Mouse (Mus musculus) cerebellum, postnatal 10 days (tissue): ENCODE data around the gene Lats2.
A peak's percentile ranks its signal among the peaks of the same experiment; 100 is the strongest.
"Not testable (repeated sequence)": the region's sequence is repeated elsewhere in the genome, so short reads cannot be mapped to it uniquely, and the experiment has no call there.

Experiments used
- DNase-seq, 2 experiments: peaks; one replicate each; pipeline ENCODE4 v3.0.0; 2021; ENCODE audit warnings: mixed read lengths in 2 of 2

Gene Lats2

GRCm38 (mm10) chr14:57758237-57758636 is at the start of gene Lats2:
Gene Lats2 (minus strand): TSS chr14:57758388.
- DNase-seq = no peak

- no peak for DNase-seq
Observed at GRCm38 (mm10) chr14:57803731-57804130, 45.5 kb upstream of the Lats2 start.

GRCm38 (mm10) chr14:57797991-57798931 is 40.1 kb upstream of the Lats2 start, which contains the start of gene Sap18:
Gene Sap18 (plus strand): TSS chr14:57798180.
- peak; percentile 97 to 99 for DNase-seq

GRCm38 (mm10) chr14:57797551-57797950 is 39.4 kb upstream of the Lats2 start:
- peak in 1 of 2 experiments; percentile 26 for DNase-seq

- no peak for DNase-seq
Observed at GRCm38 (mm10) chr14:57791171-57791570, 33.0 kb upstream of the Lats2 start.

GRCm38 (mm10) chr14:57789759-57790158 is 31.6 kb upstream of the Lats2 start:
- DNase-seq = no peak

GRCm38 (mm10) chr14:57789311-57789710 is 31.1 kb upstream of the Lats2 start:
- DNase-seq = no peak

- peak; percentile 27 to 33 for DNase-seq
Observed at GRCm38 (mm10) chr14:57787406-57787805, 29.2 kb upstream of the Lats2 start.

GRCm38 (mm10) chr14:57772157-57772815 is 14.1 kb upstream of the Lats2 start:
- no peak for DNase-seq

GRCm38 (mm10) chr14:57769102-57769501 is 10.9 kb upstream of the Lats2 start:
- DNase-seq = no peak

- DNase-seq = no peak
Observed at GRCm38 (mm10) chr14:57760447-57761412, 2.5 kb upstream of the Lats2 start.

GRCm38 (mm10) chr14:57756094-57756493 is 2.1 kb downstream of the Lats2 start:
- no peak for DNase-seq

- no peak for DNase-seq
Observed at GRCm38 (mm10) chr14:57755661-57756060, 2.5 kb downstream of the Lats2 start.

- DNase-seq = no peak
Observed at GRCm38 (mm10) chr14:57753351-57753992, 4.7 kb downstream of the Lats2 start.

GRCm38 (mm10) chr14:57751006-57751405 is 7.2 kb downstream of the Lats2 start:
- DNase-seq = not testable (repeated sequence)

- DNase-seq = no peak
Observed at GRCm38 (mm10) chr14:57749501-57749900, 8.7 kb downstream of the Lats2 start.

GRCm38 (mm10) chr14:57746001-57746771 is 12.0 kb downstream of the Lats2 start, which contains the start of gene Gm49361:
Gene Gm49361 (minus strand): TSS chr14:57746103.
- peak; percentile 93 for DNase-seq

GRCm38 (mm10) chr14:57745291-57745969 is 12.8 kb downstream of the Lats2 start:
- peak; percentile 68 to 71 for DNase-seq

- peak in 1 of 2 experiments; percentile 16 for DNase-seq
Observed at GRCm38 (mm10) chr14:57744547-57744946, 13.6 kb downstream of the Lats2 start.

- DNase-seq = no peak
Observed at GRCm38 (mm10) chr14:57740651-57741050, 17.5 kb downstream of the Lats2 start.
